Mouse (Mus musculus) thymus, adult 2 months (tissue): ENCODE data around the gene Igfbp1.

Source experiments
- CTCF ChIP-seq: fragments of 200-500 bp; IDR thresholded peaks from 2 replicates; pipeline ENCODE4 v1.5.1; 2012; ENCODE audit warnings: mild to moderate bottlenecking, control low read depth, low read length, moderate library complexity, borderline replicate concordance; ENCODE audit not compliant: control insufficient read depth, poor library complexity, insufficient read depth; ENCODE audit errors: extremely low read depth
- POLR2A ChIP-seq: fragments of 200-500 bp; IDR thresholded peaks from 2 replicates; pipeline ENCODE4 v1.6.1; 2012; ENCODE audit warnings: mild to moderate bottlenecking, low read length, control low read depth, moderate library complexity; ENCODE audit not compliant: control insufficient read depth, poor library complexity, insufficient read depth; ENCODE audit errors: extremely low read depth

- TF ChIP-seq CTCF, result no peak
- TF ChIP-seq POLR2A, result no peak
These were observed 10.1 kb upstream of the Igfbp1 start for GRCm38 (mm10) chr11:7187472-7187871.
